Mouse (Mus musculus) kidney, postnatal 25 days (tissue): ENCODE results near the gene Mdc1.

Experiments
- DNase-seq, 2 experiments: peaks; one replicate each; pipeline ENCODE4 v3.0.0; 2021; ENCODE audit warnings: mixed read lengths in 2 of 2

Mdc1 gene

DNA sequence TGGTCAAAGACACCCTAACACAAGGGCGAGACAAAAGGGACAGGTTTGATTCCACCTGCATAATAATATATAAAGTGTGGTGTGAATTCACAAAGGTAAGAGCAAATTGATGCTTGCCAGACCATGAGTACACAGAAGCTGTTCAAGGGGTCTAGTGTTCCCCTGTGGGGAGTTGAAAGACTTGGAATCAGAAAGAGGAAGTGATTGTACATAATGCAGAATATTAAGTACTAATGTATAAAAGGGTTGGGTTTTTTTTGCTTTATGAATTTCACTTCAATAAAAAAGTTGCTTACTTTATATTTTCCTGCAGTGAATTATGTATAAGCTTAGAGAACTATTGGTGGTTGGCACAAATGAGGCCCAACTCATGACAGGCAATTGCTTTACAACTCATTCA lies 18.1 kb downstream of the Mdc1 start:
- DNase-seq: no peak

GRCm38 (mm10) chr17:35859835-35860234 lies 18.5 kb downstream of the Mdc1 start:
- peak in 1 of 2 experiments; percentile 6 for DNase-seq

- DNase-seq: no peak
These were observed 19.5 kb downstream of the Mdc1 start for GRCm38 (mm10) chr17:35860831-35861197.

DNA sequence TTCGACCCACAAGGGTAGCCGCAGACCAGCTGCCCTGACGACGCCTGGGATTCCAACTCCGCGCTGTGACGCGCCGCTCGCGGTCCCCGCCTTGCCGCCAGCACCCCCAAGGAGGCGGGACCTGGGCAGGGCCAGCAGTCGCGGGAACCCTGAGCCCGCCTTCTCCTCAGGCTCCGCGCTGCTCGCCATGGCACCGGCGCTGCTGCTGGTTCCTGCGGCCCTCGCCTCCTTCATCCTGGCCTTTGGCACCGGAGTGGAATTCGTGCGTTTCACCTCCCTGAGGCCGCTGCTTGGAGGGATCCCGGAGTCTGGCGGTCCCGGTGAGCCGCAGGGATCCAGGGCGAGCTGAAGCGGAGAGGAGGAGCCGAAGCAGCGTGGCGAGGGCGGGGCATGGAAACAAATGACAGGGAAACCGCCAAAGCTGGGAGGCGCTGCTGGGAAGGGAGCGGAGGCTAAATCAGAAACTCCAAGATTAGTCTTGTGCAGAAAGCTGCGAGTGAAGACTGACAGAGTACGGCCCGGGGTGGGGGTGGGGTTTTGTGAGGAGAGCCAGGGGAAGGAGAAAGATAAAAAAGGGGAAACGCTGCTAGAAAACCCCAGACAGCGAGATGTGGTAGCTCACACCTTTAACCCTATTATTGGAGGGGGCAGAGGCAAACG lies 20.0 kb downstream of the Mdc1 start, which contains the start of gene Nrm:
Gene Nrm (plus strand): TSS at position 121 of the 660 bp plus-strand sequence.
- DNase-seq: peak; percentile 92 to 94

- no peak for DNase-seq
These were observed 23.6 kb downstream of the Mdc1 start for GRCm38 (mm10) chr17:35864832-35865353.

- DNase-seq: peak; percentile 62 to 83
These were observed 24.4 kb downstream of the Mdc1 start, which contains the start of gene Ppp1r18 for GRCm38 (mm10) chr17:35865481-35866280. TSS of gene Ppp1r18 (plus strand) at chr17:35865593.

GRCm38 (mm10) chr17:35866281-35866831 lies 25.0 kb downstream of the Mdc1 start:
- DNase-seq: peak; percentile 59 to 84

GRCm38 (mm10) chr17:35866911-35867890 lies 25.9 kb downstream of the Mdc1 start:
- DNase-seq: peak; percentile 57 to 69

DNA sequence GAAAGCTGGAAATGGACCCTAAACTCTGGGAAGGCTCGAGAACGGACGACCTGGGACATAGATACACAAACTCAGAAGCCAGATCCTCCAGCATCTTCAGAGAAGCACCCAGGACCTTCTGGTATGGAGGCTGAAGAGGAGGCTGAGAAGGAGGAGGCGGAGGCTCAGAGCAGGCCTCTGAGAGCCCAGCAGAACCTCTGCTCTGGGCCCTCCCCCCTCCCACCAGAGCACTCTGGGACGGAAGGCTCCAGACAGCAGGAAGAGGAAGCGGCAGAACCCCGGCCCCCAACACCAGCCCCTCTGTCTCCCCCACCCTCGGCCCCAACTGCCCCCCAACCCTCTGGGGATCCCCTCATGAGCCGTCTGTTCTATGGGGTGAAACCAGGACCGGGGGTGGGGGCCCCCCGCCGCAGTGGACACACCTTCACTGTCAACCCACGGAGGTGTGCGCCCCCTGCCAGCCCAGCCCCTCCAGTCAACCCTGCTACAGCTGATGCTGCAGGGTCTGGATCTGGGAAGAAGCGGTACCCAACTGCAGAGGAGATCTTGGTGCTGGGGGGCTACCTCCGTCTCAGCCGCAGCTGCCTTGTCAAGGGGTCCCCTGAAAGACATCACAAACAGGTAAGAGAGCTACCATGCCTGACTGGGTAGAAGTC lies 27.0 kb downstream of the Mdc1 start:
- peak; percentile 43 to 68 for DNase-seq

- DNase-seq: no peak
These were observed 27.6 kb downstream of the Mdc1 start for GRCm38 (mm10) chr17:35868961-35869345.

GRCm38 (mm10) chr17:35869346-35870067 lies 28.2 kb downstream of the Mdc1 start:
- peak; percentile 70 to 76 for DNase-seq

- peak; percentile 69 to 89 for DNase-seq
These were observed 29.0 kb downstream of the Mdc1 start for GRCm38 (mm10) chr17:35870151-35870883.

DNA sequence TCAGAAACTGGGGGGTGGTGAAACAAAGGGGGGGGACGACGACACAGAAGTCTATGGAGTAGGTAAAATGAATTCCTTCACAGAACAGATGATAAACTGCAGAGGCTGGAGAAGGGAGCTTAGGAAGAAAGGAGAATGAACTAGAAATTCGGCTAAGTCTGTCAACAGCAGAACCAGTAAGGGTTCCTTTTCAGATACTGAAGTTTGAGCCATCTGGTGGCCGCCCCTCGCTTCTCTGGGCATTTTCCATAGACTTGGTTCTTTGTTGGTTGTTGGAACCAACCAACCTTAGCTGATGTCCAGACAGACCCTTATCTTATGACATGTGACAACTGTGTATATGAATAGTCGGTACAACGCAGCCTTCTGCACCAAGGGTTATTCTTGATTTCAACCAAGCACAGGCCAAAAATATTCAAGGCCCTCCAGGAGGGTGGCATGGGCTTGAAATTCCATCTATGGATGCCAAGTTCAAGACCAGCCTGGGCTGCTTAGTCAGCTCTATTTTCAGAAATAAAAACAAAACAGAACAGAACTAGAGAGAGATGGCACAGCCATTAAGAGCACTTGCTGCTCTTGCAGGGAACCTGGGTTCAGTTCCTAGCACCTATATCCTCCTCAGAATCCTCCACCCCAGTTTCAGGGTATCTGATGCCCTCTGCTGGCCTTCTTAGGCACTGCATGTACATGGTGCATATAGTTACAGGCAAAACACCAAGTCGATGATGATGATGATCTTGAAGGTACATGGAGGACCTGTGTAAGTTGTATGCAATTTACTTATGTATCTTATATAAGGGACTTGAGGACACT lies 29.8 kb downstream of the Mdc1 start:
- DNase-seq: peak in 1 of 2 experiments; percentile 41

DNA sequence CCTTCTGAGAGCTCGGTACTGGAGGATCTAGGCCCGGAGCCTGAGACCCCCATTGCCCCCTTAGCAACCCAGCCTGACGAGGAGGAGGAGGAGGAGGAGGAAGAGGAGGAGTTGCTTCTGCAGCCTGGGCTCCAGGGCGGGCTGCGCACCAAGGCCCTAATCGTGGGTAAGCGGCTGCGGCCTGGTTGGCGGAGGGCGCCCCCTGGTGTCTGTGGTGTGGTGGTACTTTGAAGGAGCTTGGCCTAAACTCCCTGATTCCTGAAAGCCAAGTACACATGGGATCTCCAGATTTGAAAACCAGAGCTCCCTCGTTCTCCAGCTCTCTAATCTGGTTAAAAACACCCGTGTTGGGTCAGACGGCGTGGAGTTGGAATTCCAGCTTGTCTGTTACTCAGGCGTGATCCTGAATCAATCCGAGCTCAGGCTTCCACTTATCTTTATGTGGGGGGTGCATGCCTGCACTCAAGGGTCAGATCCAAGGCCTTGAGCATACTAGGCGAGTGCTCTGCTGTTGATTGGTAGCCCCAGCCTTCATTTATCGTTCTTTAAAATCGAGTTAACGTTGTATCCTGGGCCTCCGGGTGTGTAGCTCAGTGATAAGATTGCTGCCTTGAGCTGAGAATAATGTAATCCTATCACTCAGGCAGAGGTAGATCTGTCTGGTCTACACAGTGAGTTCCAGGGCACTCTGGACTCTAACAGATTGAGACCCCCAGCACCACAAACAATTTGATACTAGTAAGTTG lies 32.6 kb downstream of the Mdc1 start:
- peak; percentile 88 to 89 for DNase-seq

DNA sequence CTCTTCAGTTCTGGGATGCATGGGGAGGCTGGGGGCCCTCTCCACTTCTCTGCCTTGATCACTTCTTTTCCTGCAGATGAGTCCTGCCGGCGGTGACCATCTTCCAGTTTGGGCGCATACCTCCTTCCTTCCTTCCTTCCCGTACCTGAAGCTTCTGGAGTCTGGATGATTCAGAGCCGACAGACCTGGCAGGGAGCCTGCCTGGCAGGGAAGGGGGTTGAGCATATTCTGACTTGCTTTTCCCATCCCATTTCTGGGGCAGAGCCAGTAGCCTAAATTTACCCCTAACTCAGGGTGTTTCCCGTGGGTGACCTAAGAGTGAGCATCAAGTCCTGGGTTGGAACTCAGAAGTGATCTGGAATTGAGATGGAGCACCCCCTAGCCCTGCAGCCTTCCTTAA lies 33.4 kb downstream of the Mdc1 start:
- peak; percentile 57 to 68 for DNase-seq

DNA sequence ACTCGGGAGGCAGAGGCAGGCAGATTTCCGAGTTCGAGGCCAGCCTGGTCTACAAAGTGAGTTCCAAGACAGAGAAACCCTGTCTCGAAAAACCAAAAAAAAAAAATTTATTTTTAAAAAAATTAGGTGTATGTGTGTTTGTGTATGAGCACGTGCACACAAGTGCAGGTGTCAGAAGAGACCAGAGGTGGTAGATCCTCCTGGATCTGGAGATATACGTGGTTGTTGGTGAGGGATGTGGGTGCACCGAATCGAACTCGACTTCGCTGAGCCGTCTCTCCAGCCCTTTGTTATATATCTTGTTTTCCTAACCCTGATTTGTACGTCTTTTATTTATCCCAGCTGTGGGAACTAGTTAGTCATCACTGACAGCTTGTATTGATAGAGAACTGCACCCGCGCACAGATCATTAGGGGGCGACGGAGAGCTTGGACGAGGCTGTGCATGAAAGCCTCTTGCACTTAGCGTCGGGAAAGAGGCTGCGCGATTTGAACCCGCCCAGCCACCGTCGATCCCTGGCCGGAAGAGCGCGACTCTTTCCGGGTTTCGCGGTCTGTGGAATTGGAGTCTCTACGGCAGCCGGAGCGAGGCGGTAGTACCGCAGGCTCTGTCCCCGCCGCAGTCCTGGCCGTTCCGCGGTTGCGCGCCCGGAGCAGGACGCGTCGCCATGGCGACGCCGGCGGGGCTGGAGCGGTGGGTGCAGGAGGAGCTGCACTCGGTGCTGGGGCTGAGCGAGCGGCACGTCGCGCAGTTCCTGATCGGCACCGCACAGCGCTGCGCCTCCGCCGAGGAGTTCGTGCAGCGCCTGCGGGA lies 38.1 kb downstream of the Mdc1 start, which contains the start of gene Dhx16:
Gene Dhx16 (plus strand): TSS at position 575 of the 813 bp plus-strand sequence.
- peak; percentile 97 to 98 for DNase-seq

DNA sequence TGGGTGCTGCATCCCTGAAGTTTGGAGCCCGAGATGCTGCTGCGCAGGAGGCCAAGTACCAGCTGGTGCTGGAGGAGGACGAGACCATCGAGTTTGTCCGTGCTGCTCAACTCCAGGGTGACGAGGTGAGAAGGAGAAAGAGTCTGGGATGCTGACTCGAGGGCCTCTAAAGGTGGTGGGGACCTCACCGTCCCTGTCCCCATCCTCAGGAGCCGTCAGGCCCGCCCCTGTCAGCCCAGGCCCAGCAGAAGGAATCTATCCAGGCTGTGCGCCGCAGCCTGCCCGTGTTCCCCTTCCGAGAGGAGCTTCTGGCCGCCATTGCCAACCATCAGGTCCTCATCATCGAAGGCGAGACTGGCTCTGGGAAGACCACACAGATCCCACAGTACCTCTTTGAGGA lies 41.6 kb downstream of the Mdc1 start:
- no peak for DNase-seq

- DNase-seq: no peak
These were observed 42.5 kb downstream of the Mdc1 start for GRCm38 (mm10) chr17:35883777-35884176.
